Mouse (Mus musculus): Measurements from ENCODE around the gene Fnbp1l. TPM values are rescaled to one million over a fixed set of nuclear protein-coding genes. Genes with fewer than 3 reads are reported as not detected.

Gene Fnbp1l
- polyA plus RNA-seq, 2 experiments = 47.5 to 80.4 TPM

DNA sequence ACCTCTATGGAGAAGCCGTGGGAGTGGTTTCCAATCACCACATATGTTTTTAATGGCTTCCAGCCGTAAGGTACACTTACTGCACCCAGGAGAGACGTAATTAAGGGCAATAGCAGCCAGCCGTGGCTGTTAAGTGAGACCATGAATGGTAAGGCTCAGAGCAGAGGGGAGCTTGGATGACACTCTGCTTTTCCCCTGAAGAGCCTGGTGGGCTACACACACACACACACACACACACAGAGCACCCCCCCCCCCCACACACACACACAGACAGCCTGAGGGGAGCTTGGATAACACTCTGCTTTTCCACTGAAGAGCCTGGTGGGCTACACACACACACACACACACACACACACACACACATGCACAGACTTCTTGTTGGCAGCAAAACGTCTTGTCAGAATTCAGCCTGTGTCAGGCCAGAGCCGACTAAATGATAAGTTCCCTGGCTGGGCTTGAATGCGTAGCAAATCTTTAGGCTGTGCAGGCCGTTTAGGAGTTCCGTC lies 101.2 kb downstream of the Fnbp1l start:
- no peak overlapping the region for H3K9ac ChIP-seq (ENCODE audit: low read depth, low read length, severe bottlenecking)
- H3K4me1 ChIP-seq (ENCODE audit: control insufficient read depth, insufficient read depth, low read length) = peaks cover 55% of the 10 kb centered on the region
- no peak overlapping the region for H3K4me3 ChIP-seq (replicated peaks; ENCODE audit: low read length)
- peak overlapping the region; percentile 55 for H3K27ac ChIP-seq (replicated peaks; ENCODE audit: low read depth, low read length)
- H3K4me2 ChIP-seq (replicated peaks; ENCODE audit: low read depth, low read length, severe bottlenecking) = peak overlapping the region; percentile 24
- DNase-seq (ENCODE audit: low spot score) (peak; percentile 94), ATAC-seq (ENCODE audit: low FRiP score, low read depth) (peak; percentile 91)
- no peak for TF ChIP-seq POLR2A (IDR thresholded peaks at IDR 0.05; ENCODE audit: borderline replicate concordance, extremely low read depth, insufficient read depth, insufficient read length)
- no peaks in the 10 kb centered on the region for H3K9me3 ChIP-seq (ENCODE audit: control insufficient read depth, low read length)
- H3K36me3 ChIP-seq (ENCODE audit: control insufficient read depth, insufficient read depth, low read length) = no peaks in the 10 kb centered on the region
- 15% methylated on average over 9 of the region's 9 CpGs for WGBS
- H3K27me3 ChIP-seq (ENCODE audit: control insufficient read depth, insufficient read depth, low read length) = no peaks in the 10 kb centered on the region; the same call in 1 of the 2 replicates

DNA sequence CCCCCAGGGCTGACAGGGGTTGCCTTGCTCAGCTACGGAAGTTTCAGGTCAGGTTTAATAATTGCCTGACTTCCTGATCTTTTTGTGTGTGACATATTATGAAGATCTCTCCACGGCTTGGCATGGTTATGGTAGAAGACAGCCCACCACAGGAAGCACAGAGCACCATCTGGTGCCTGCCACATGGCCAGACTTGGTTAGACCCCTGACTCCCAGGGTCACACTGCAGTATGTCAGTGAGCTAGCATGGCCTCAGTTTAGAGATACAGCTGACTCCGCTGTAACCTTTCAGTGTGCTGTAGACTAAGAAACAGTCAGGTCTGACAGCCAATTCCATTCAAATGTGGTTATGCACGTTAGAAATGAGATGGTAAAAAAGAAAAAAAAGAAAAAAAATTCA lies 101.8 kb downstream of the Fnbp1l start:
- peak overlapping the region; percentile 70 for H3K27ac ChIP-seq (replicated peaks; ENCODE audit: low read depth, low read length)
- ATAC-seq (ENCODE audit: low FRiP score, low read depth) (peak; percentile 21; the same call in 1 of the 2 replicates), DNase-seq (ENCODE audit: low spot score) (no peak)
- WGBS = 11% methylated on average over 4 of the region's 4 CpGs
- H3K4me3 ChIP-seq (replicated peaks; ENCODE audit: low read length) = no peak overlapping the region
- no peaks in the 10 kb centered on the region for H3K36me3 ChIP-seq (ENCODE audit: control insufficient read depth, insufficient read depth, low read length)
- H3K9me3 ChIP-seq (ENCODE audit: control insufficient read depth, low read length) = no peaks in the 10 kb centered on the region
- no peak overlapping the region for H3K4me2 ChIP-seq (replicated peaks; ENCODE audit: low read depth, low read length, severe bottlenecking)
- H3K9ac ChIP-seq (ENCODE audit: low read depth, low read length, severe bottlenecking) = no peak overlapping the region
- H3K27me3 ChIP-seq (ENCODE audit: control insufficient read depth, insufficient read depth, low read length) = no peaks in the 10 kb centered on the region; the same call in 1 of the 2 replicates
- peaks cover 54% of the 10 kb centered on the region for H3K4me1 ChIP-seq (ENCODE audit: control insufficient read depth, insufficient read depth, low read length)
- no peak for TF ChIP-seq POLR2A (IDR thresholded peaks at IDR 0.05; ENCODE audit: borderline replicate concordance, extremely low read depth, insufficient read depth, insufficient read length)

DNA sequence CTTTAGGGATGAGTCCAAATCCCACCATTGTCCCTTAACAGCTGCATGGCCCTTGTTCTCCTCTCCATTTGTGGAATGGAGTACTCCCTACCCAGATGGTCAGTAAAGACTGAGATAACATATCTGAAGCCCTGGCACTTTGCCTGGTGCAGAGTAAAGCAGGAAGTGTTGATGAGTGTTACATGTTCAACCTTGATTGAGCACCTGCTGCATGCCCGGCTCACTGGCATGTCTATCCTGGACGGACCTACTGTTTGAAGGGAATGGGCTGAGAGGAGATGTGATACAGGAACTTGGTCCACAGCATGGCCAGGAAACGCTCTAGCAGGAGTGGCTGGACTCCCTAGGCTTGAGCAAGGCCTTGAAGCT lies 103.2 kb downstream of the Fnbp1l start:
- 86% methylated on average over 3 of the region's 3 CpGs for WGBS

DNA sequence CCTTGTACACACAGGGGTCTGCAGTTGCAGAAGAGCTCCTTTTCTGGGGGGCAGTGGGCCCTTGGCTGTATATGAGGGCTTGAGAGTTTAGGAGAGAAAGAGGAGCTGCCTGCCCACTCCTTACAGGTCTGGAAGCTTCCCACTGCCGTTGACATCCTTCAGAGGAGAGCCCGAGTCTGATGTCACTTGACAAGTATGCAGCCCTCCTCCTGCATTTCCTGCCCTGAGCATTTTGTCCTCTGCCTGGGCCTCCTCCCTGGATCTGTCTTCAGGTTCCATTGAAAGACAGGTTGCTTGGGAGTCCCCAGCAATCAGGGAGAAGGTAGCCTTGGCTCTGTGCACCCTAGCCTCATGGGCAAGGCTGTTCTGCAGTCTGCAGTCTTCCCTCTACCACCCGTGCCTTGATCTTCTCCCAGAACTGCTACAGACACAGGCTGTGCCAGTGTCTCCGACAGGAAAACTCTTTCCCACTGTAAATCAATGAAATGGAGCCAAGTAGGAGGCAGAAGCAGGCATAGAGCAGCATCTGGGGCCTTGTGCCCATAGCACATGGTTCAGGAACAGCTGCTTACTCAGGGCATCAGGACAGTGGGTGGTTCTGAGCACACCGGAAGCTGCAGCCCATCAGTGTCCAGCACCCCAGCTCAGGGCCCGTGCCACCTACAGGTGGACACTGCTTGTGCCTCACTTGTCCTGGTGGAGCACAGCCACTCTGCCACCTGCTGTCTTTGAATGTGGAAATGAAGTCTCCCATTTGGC lies 103.8 kb downstream of the Fnbp1l start:
- 66% methylated on average over 6 of the region's 6 CpGs for WGBS

More for the DNA sequence above, 103.2 kb downstream of the Fnbp1l start:
- no peak overlapping the region for H3K27ac ChIP-seq (replicated peaks; ENCODE audit: low read depth, low read length)
- H3K27me3 ChIP-seq (ENCODE audit: control insufficient read depth, insufficient read depth, low read length) = no peaks in the 10 kb centered on the region; the same call in 1 of the 2 replicates
- no peaks in the 10 kb centered on the region for H3K9me3 ChIP-seq (ENCODE audit: control insufficient read depth, low read length)
- no peak overlapping the region for H3K9ac ChIP-seq (ENCODE audit: low read depth, low read length, severe bottlenecking)
- no peaks in the 10 kb centered on the region for H3K36me3 ChIP-seq (ENCODE audit: control insufficient read depth, insufficient read depth, low read length)
- H3K4me1 ChIP-seq (ENCODE audit: control insufficient read depth, insufficient read depth, low read length) = peaks cover 49% of the 10 kb centered on the region
- DNase-seq (ENCODE audit: low spot score) = no peak
- H3K4me2 ChIP-seq (replicated peaks; ENCODE audit: low read depth, low read length, severe bottlenecking) = no peak overlapping the region
- no peak for ATAC-seq (ENCODE audit: low FRiP score, low read depth)
- no peak overlapping the region for H3K4me3 ChIP-seq (replicated peaks; ENCODE audit: low read length)
- TF ChIP-seq POLR2A (IDR thresholded peaks at IDR 0.05; ENCODE audit: borderline replicate concordance, extremely low read depth, insufficient read depth, insufficient read length) = no peak

DNA sequence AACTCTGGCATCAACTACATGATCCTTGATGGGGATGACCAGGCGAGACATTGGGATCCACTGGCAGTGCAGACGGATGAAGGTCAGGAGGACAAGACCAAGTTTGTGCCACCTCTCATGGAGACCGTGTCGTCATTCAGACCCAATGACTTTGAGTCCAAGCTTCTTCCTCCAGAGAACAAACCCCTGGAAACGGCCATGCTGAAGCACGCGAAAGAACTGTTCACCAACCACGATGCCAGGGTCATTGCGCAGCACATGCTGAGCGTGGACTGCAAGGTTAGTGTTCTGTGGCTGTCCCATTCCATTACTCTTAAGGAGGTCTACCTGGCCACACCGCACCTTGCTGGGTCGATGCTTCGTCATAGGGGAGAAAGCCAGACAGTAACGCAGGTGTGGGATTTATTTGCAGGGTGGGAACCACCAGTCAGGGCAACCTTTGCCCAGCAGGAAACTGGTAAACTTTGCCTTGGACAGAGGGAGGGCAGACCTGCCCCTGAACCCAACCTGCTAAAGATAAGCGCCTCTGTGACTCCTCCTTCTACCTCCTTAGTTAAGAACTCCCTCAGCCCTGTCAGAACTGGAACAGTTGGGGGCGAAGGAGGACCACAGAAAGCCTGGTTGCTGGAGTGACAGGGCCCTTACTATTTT lies 106.7 kb downstream of the Fnbp1l start:
- H3K36me3 ChIP-seq (ENCODE audit: control insufficient read depth, insufficient read depth, low read length) = no peaks in the 10 kb centered on the region
- H3K9me3 ChIP-seq (ENCODE audit: control insufficient read depth, low read length) = no peaks in the 10 kb centered on the region
- ATAC-seq (ENCODE audit: low FRiP score, low read depth) (no peak), DNase-seq (ENCODE audit: low spot score) (no peak)
- no peak overlapping the region for H3K4me3 ChIP-seq (replicated peaks; ENCODE audit: low read length)
- peaks cover 47% of the 10 kb centered on the region for H3K4me1 ChIP-seq (ENCODE audit: control insufficient read depth, insufficient read depth, low read length)
- no peaks in the 10 kb centered on the region; the same call in 1 of the 2 replicates for H3K27me3 ChIP-seq (ENCODE audit: control insufficient read depth, insufficient read depth, low read length)
- TF ChIP-seq POLR2A (IDR thresholded peaks at IDR 0.05; ENCODE audit: borderline replicate concordance, extremely low read depth, insufficient read depth, insufficient read length) = no peak
- H3K4me2 ChIP-seq (replicated peaks; ENCODE audit: low read depth, low read length, severe bottlenecking) = no peak overlapping the region
- no peak overlapping the region for H3K27ac ChIP-seq (replicated peaks; ENCODE audit: low read depth, low read length)
- no peak overlapping the region for H3K9ac ChIP-seq (ENCODE audit: low read depth, low read length, severe bottlenecking)
- WGBS = 91% methylated on average over 16 of the region's 16 CpGs

More for the DNA sequence above, 103.8 kb downstream of the Fnbp1l start:
- H3K36me3 ChIP-seq (ENCODE audit: control insufficient read depth, insufficient read depth, low read length) = no peaks in the 10 kb centered on the region
- H3K4me1 ChIP-seq (ENCODE audit: control insufficient read depth, insufficient read depth, low read length) = peaks cover 54% of the 10 kb centered on the region
- no peaks in the 10 kb centered on the region; the same call in 1 of the 2 replicates for H3K27me3 ChIP-seq (ENCODE audit: control insufficient read depth, insufficient read depth, low read length)
- H3K4me2 ChIP-seq (replicated peaks; ENCODE audit: low read depth, low read length, severe bottlenecking) = no peak overlapping the region
- no peak overlapping the region for H3K27ac ChIP-seq (replicated peaks; ENCODE audit: low read depth, low read length)
- DNase-seq (ENCODE audit: low spot score) = no peak
- no peaks in the 10 kb centered on the region for H3K9me3 ChIP-seq (ENCODE audit: control insufficient read depth, low read length)
- TF ChIP-seq POLR2A (IDR thresholded peaks at IDR 0.05; ENCODE audit: borderline replicate concordance, extremely low read depth, insufficient read depth, insufficient read length) = no peak
- ATAC-seq (ENCODE audit: low FRiP score, low read depth) = no peak
- H3K9ac ChIP-seq (ENCODE audit: low read depth, low read length, severe bottlenecking) = no peak overlapping the region
- H3K4me3 ChIP-seq (replicated peaks; ENCODE audit: low read length) = no peak overlapping the region
